Mouse (Mus musculus): ENCODE results near the gene Rhbdl3. TPM values are rescaled to one million over a fixed set of nuclear protein-coding genes. Genes with fewer than 3 reads are reported as not detected.

Gene Rhbdl3
- polyA plus RNA-seq (2014; fragmentation: Illumina TruSeq; extraction: RNeasy Lipid Tissue Mini Kit (QIAGEN cat#74804); ENCODE audit: low replicate concordance): 0.33 TPM

GRCm38 (mm10) chr11:80300551-80301315 is at the start of gene Rhbdl3:
Gene Rhbdl3, plus strand, starts transcription at chr11:80300912.

GRCm38 (mm10) chr11:80377712-80378451 is 77.2 kb downstream of the Rhbdl3 start, which contains the start of gene 5730455P16Rik:
Gene 5730455P16Rik, minus strand, starts transcription at chr11:80378034.

GRCm38 (mm10) chr11:80383019-80383625 is 82.4 kb downstream of the Rhbdl3 start, which contains the start of gene Zfp207:
Gene Zfp207, plus strand, starts transcription at chr11:80383279.

Other genes with a start within 250 kb of the Rhbdl3 start
- gene Crlf3, start 219.9 kb upstream of the Rhbdl3 start, polyA plus RNA-seq (2014; fragmentation: Illumina TruSeq; extraction: RNeasy Lipid Tissue Mini Kit (QIAGEN cat#74804); ENCODE audit: low replicate concordance): 23.4 TPM
- 10.0 TPM for gene Atad5, start 211.5 kb upstream of the Rhbdl3 start, polyA plus RNA-seq (2014; fragmentation: Illumina TruSeq; extraction: RNeasy Lipid Tissue Mini Kit (QIAGEN cat#74804); ENCODE audit: low replicate concordance)
- gene Tefm, start 158.7 kb upstream of the Rhbdl3 start, polyA plus RNA-seq (2014; fragmentation: Illumina TruSeq; extraction: RNeasy Lipid Tissue Mini Kit (QIAGEN cat#74804); ENCODE audit: low replicate concordance): 14.9 TPM
- 10.7 TPM for gene Adap2, start 146.8 kb upstream of the Rhbdl3 start, polyA plus RNA-seq (2014; fragmentation: Illumina TruSeq; extraction: RNeasy Lipid Tissue Mini Kit (QIAGEN cat#74804); ENCODE audit: low replicate concordance)
- 4.4 TPM for gene Rnf135, start 117.1 kb upstream of the Rhbdl3 start, polyA plus RNA-seq (2014; fragmentation: Illumina TruSeq; extraction: RNeasy Lipid Tissue Mini Kit (QIAGEN cat#74804); ENCODE audit: low replicate concordance)
- gene Rhot1, start 91.9 kb upstream of the Rhbdl3 start, polyA plus RNA-seq (2014; fragmentation: Illumina TruSeq; extraction: RNeasy Lipid Tissue Mini Kit (QIAGEN cat#74804); ENCODE audit: low replicate concordance): 68.6 TPM
- gene 5730455P16Rik, start 77.1 kb downstream of the Rhbdl3 start, polyA plus RNA-seq (2014; fragmentation: Illumina TruSeq; extraction: RNeasy Lipid Tissue Mini Kit (QIAGEN cat#74804); ENCODE audit: low replicate concordance): 13.7 TPM
- 374 TPM for gene Zfp207, start 82.4 kb downstream of the Rhbdl3 start, polyA plus RNA-seq (2014; fragmentation: Illumina TruSeq; extraction: RNeasy Lipid Tissue Mini Kit (QIAGEN cat#74804); ENCODE audit: low replicate concordance)
- 76.7 TPM for gene Psmd11, start 127.7 kb downstream of the Rhbdl3 start, polyA plus RNA-seq (2014; fragmentation: Illumina TruSeq; extraction: RNeasy Lipid Tissue Mini Kit (QIAGEN cat#74804); ENCODE audit: low replicate concordance)
- gene Cdk5r1, start 176.1 kb downstream of the Rhbdl3 start, polyA plus RNA-seq (2014; fragmentation: Illumina TruSeq; extraction: RNeasy Lipid Tissue Mini Kit (QIAGEN cat#74804); ENCODE audit: low replicate concordance): 0.30 TPM

All from small intestine, adult 10 weeks (tissue).